Mouse (Mus musculus) CH12.LX (cell line): ENCODE results near the gene Pdhb. TPM values are rescaled to one million over a fixed set of nuclear protein-coding genes. Genes with fewer than 3 reads are reported as not detected.
A peak's percentile ranks its signal among the peaks of the same experiment; 100 is the strongest.
"Not testable (repeated sequence)": the region's sequence is repeated elsewhere in the genome, so short reads cannot be mapped to it uniquely, and the experiment has no call there.

Experiments used
- DNase-seq: peaks from one replicate; pipeline ENCODE4 v3.0.0-alpha.2; 2013; ENCODE audit errors: extremely low read depth
- H3K27ac ChIP-seq: 2 replicates; pipeline ENCODE4 v1.5.1; 2012; ENCODE audit warnings: low read depth, mild to moderate bottlenecking, control low read depth, moderate library complexity; ENCODE audit not compliant: insufficient read depth
- H3K27me3 ChIP-seq: replicated peaks from 2 replicates; pipeline ENCODE3; 2012; ENCODE audit warnings: inconsistent platforms
- H3K36me3 ChIP-seq, 2 experiments: replicated peaks in 1 of 2; 2 replicates each; pipeline versions ENCODE3 to v1.6.1; 2012; ENCODE audit warnings: inconsistent platforms in 1 of 2, low read length in 1 of 2, mild to moderate bottlenecking in 1 of 2, mixed read lengths in 1 of 2, moderate library complexity in 1 of 2; ENCODE audit not compliant: control insufficient read depth in 1 of 2, insufficient read depth in 1 of 2
- H3K4me1 ChIP-seq, 2 experiments: 2 replicates each; pipeline ENCODE4 v1.6.1; 2012; ENCODE audit warnings: inconsistent platforms in 1 of 2, moderate library complexity in 1 of 2; ENCODE audit not compliant: insufficient read depth in 2 of 2, control insufficient read depth in 1 of 2
- H3K4me2 ChIP-seq: 2 replicates; pipeline ENCODE4 v1.6.1; 2012; ENCODE audit warnings: low read depth, mild to moderate bottlenecking, control low read depth; ENCODE audit not compliant: poor library complexity, insufficient read depth, severe bottlenecking
- H3K4me3 ChIP-seq, 3 experiments: fragments of 150-350 bp in 1 of 3; sonication (generic) in 1 of 3; replicated peaks in 1 of 3; 2 replicates each; pipeline versions ENCODE3 to v1.5.1; 2011 to 2012; ENCODE audit warnings: low read depth in 2 of 3, low read length in 2 of 3, mild to moderate bottlenecking in 2 of 3, moderate library complexity in 2 of 3, control low read depth in 1 of 3, improper control_type of control experiment in 1 of 3, inconsistent platforms in 1 of 3, mixed read lengths in 1 of 3; ENCODE audit not compliant: poor library complexity in 1 of 3
- H3K79me2 ChIP-seq: replicated peaks from 2 replicates; pipeline ENCODE4 v1.6.1; 2012; ENCODE audit warnings: mild to moderate bottlenecking, moderate library complexity; ENCODE audit not compliant: control insufficient read depth, poor library complexity, insufficient read depth, severe bottlenecking; ENCODE audit errors: extremely low read depth
- H3K9ac ChIP-seq: 2 replicates; pipeline ENCODE4 v1.6.1; 2012; ENCODE audit warnings: low read depth, mild to moderate bottlenecking, control low read depth, moderate library complexity; ENCODE audit not compliant: insufficient read depth
- H3K9me3 ChIP-seq: replicated peaks from 2 replicates; pipeline ENCODE3; 2012; ENCODE audit warnings: low read length, inconsistent platforms, mixed read lengths
- BHLHE40 ChIP-seq: IDR thresholded peaks from 2 replicates; pipeline ENCODE4 v1.6.1; 2011; ENCODE audit warnings: mild to moderate bottlenecking, low read depth, low read length, improper control_type of control experiment
- CTCF ChIP-seq, 2 experiments: IDR thresholded peaks in 1 of 2; conservative IDR thresholded peaks in 1 of 2; 2 replicates each; pipeline ENCODE4 v1.5.1; 2011 to 2012; ENCODE audit warnings: low read depth in 2 of 2, low read length in 2 of 2, improper control_type of control experiment in 1 of 2, inconsistent platforms in 1 of 2, mild to moderate bottlenecking in 1 of 2, moderate library complexity in 1 of 2
- ELF1 ChIP-seq: IDR thresholded peaks from 2 replicates; pipeline ENCODE4 v1.6.1; 2014; ENCODE audit warnings: low read depth, mild to moderate bottlenecking, inconsistent platforms, low read length, improper control_type of control experiment
- EP300 ChIP-seq: IDR thresholded peaks from 2 replicates; pipeline ENCODE4 v1.6.1; 2011; ENCODE audit warnings: low read length, improper control_type of control experiment
- ETS1 ChIP-seq: conservative IDR thresholded peaks from 2 replicates; pipeline ENCODE4 v1.6.1; 2012; ENCODE audit warnings: low read depth, mild to moderate bottlenecking, inconsistent platforms, low read length, improper control_type of control experiment, moderate library complexity
- IRF4 ChIP-seq: IDR thresholded peaks from 2 replicates; pipeline ENCODE4 v1.6.1; 2014; ENCODE audit warnings: low read depth, mild to moderate bottlenecking, inconsistent platforms, low read length, improper control_type of control experiment
- JUN ChIP-seq: IDR thresholded peaks from 2 replicates; pipeline ENCODE4 v1.6.1; 2011; ENCODE audit warnings: low read depth, mild to moderate bottlenecking, low read length, improper control_type of control experiment, moderate library complexity; ENCODE audit not compliant: insufficient read depth
- JUND ChIP-seq: conservative IDR thresholded peaks from 2 replicates; pipeline ENCODE4 v1.6.1; 2011; ENCODE audit warnings: low read depth, low read length, improper control_type of control experiment
- MAFK ChIP-seq: IDR thresholded peaks from 2 replicates; pipeline ENCODE4 v1.6.1; 2011; ENCODE audit warnings: low read length, improper control_type of control experiment; ENCODE audit not compliant: insufficient replicate concordance
- MEF2A ChIP-seq: IDR thresholded peaks from 2 replicates; pipeline ENCODE4 v1.6.1; 2014; ENCODE audit warnings: low read depth, mild to moderate bottlenecking, inconsistent platforms, low read length, improper control_type of control experiment, borderline replicate concordance
- MXI1 ChIP-seq: IDR thresholded peaks from 2 replicates; pipeline ENCODE4 v1.6.1; 2011; ENCODE audit warnings: mild to moderate bottlenecking, low read depth, low read length, improper control_type of control experiment
- MYC ChIP-seq: IDR thresholded peaks from 2 replicates; pipeline ENCODE4 v1.6.1; 2011; ENCODE audit warnings: low read depth, mild to moderate bottlenecking, improper control_type of control experiment, low read length
- POLR2A ChIP-seq: IDR thresholded peaks from 2 replicates; pipeline ENCODE4 v1.6.1; 2011; ENCODE audit warnings: low read depth, mild to moderate bottlenecking, improper control_type of control experiment, low read length
- RAD21 ChIP-seq: IDR thresholded peaks from 2 replicates; pipeline ENCODE4 v1.6.1; 2011; ENCODE audit warnings: low read depth, mild to moderate bottlenecking, low read length, improper control_type of control experiment, moderate library complexity
- RCOR1 ChIP-seq: conservative IDR thresholded peaks from 2 replicates; pipeline ENCODE4 v1.6.1; 2012; ENCODE audit warnings: low read depth, mild to moderate bottlenecking, inconsistent platforms, low read length, improper control_type of control experiment
- SMC3 ChIP-seq: IDR thresholded peaks from 2 replicates; pipeline ENCODE4 v1.6.1; 2011; ENCODE audit warnings: low read depth, low read length, improper control_type of control experiment
- TCF12 ChIP-seq: IDR thresholded peaks from 2 replicates; pipeline ENCODE4 v1.6.1; 2014; ENCODE audit warnings: low read depth, mild to moderate bottlenecking, inconsistent platforms, low read length, improper control_type of control experiment
- USF2 ChIP-seq: conservative IDR thresholded peaks from 2 replicates; pipeline ENCODE4 v1.6.1; 2011; ENCODE audit warnings: low read depth, low read length, improper control_type of control experiment
- ZC3H11A ChIP-seq: IDR thresholded peaks from 2 replicates; pipeline ENCODE4 v1.6.1; 2012; ENCODE audit warnings: low read depth, mild to moderate bottlenecking, inconsistent platforms, low read length, improper control_type of control experiment
- ZNF384 ChIP-seq: IDR thresholded peaks from 2 replicates; pipeline ENCODE4 v1.6.1; 2012; ENCODE audit warnings: low read depth, low read length, improper control_type of control experiment, inconsistent platforms
- dilution Hi-C: fragments of 300-500 bp; cut with MboI; formaldehyde crosslinking; loops from 2 replicates; pipeline ENCODE4 v1.14.3; 2020; ENCODE audit warnings: low sequenced_read_pairs; ENCODE audit not compliant: extremely low pct_unique_long_range_greater_than_20kb, extremely low pct_ligation_motif_present
- in situ Hi-C: fragments of 300-500 bp; cut with MboI; formaldehyde crosslinking; loops from 3 replicates; pipeline ENCODE4 v1.14.3; 2019; ENCODE audit warnings: low sequenced_read_pairs, low pct_ligation_motif_present, low pct_unique_long_range_greater_than_20kb, mixed read lengths
- polyA plus RNA-seq: library from polyadenylated mRNA; unstranded; fragments of >175 nt; gene quantifications from 2 replicates; pipeline ENCODE4 v1.2.1, GENCODE M21; 2012; ENCODE audit warnings: low read depth; ENCODE audit not compliant: insufficient read length
- total RNA-seq, 2 experiments: library from RNA; depleted of rRNA; stranded (reverse); fragments of 300-350 nt in 1 of 2; fragments of >200 nt in 1 of 2; gene quantifications; 2 replicates each; pipeline ENCODE4 v1.2.3; 2012 to 2014

The Pdhb gene
- total and polyA plus RNA-seq, 3 experiments = 100 to 205 (median 122) TPM

- Histone ChIP-seq H3K9ac (no peak overlapping the region), H3K27me3 (no peaks in the 10 kb centered on the region), H3K4me2 (no peak overlapping the region), H3K4me1 (peaks cover 17 to 35% of the 10 kb centered on the region in 2 experiments), H3K79me2 (peaks cover 6% of the 10 kb centered on the region), H3K27ac (no peak overlapping the region; the same call in 1 of the 2 replicates), H3K4me3 (no peak overlapping the region), H3K36me3 (peaks cover 10 to 19% of the 10 kb centered on the region in 2 experiments), H3K9me3 (no peaks in the 10 kb centered on the region)
- dilution Hi-C loops (no loop called here), in situ Hi-C loops (loop anchor here (10.0 kb wide), 2 partner anchors 180 to 360 kb away; partner anchors contain the start of genes Dnase1l3 and Flnb)
- no peak for DNase-seq
- TF ChIP-seq POLR2A = no peak
- peak; percentile 52 for TF ChIP-seq ELF1
- peak; percentile 57 for TF ChIP-seq JUN
- TF ChIP-seq ZNF384 = no peak
- peak; percentile 62 for TF ChIP-seq ETS1
- TF ChIP-seq BHLHE40 = peak; percentile 95
- peak; percentile 72 for TF ChIP-seq JUND
- TF ChIP-seq EP300 = peak; percentile 73
- TF ChIP-seq TCF12 = peak; percentile 50; the same call in 1 of the 2 replicates
- 0 out of 2 replicates have a peak, but pooled peaks have one; percentile 34 for TF ChIP-seq RCOR1
- peak; percentile 67; the same call in 1 of the 2 replicates for TF ChIP-seq MYC
- no peak for TF ChIP-seq USF2
- TF ChIP-seq MEF2A = no peak
- no peak for TF ChIP-seq MXI1
- TF ChIP-seq ZC3H11A = no peak
- peak; percentile 90 for TF ChIP-seq IRF4
- TF ChIP-seq MAFK = peak; percentile 81; the same call in 1 of the 2 replicates
Measured at GRCm38 (mm10) chr14:8174634-8175033, 1.8 kb upstream of the Pdhb start.

- H3K4me3 ChIP-seq = peak overlapping the region; percentile 54 to 97 (median 59)
- H3K27me3 ChIP-seq, H3K79me2 ChIP-seq, dilution Hi-C loops, H3K9me3 ChIP-seq: not testable (repeated sequence)
- DNase-seq = peak; percentile 65
- in situ Hi-C loops = loop anchor here (10.0 kb wide), 2 partner anchors 179 to 359 kb away; partner anchors contain the start of genes Dnase1l3 and Flnb
- H3K9ac ChIP-seq = peak overlapping the region; percentile 11
- peaks cover 19 to 28% of the 10 kb centered on the region in 2 experiments for H3K36me3 ChIP-seq
- TF ChIP-seq ZNF384 (peak; percentile 90), MYC (0 out of 2 replicates have a peak, but pooled peaks have one; percentile 16), CTCF (conservative IDR thresholded peaks at IDR 0.05 in 1 of 2, IDR thresholded peaks at IDR 0.05 in 1 of 2; ENCODE audit: low read depth in 2 of 2, low read length in 2 of 2) (peak in 1 of 2 experiments; percentile 50; a peak in 1 of 4 replicates), SMC3 (peak; percentile 29), RAD21 (peak; percentile 28)
- peaks cover 17 to 35% of the 10 kb centered on the region in 2 experiments for H3K4me1 ChIP-seq
- H3K4me2 ChIP-seq = peak overlapping the region; percentile 79
- peak overlapping the region; percentile 59 for H3K27ac ChIP-seq
Measured at GRCm38 (mm10) chr14:8173542-8174250, 871 bp upstream of the Pdhb start.
